ENCODE assay signal across 22 mouse cellular contexts in the genomic region with DNA sequence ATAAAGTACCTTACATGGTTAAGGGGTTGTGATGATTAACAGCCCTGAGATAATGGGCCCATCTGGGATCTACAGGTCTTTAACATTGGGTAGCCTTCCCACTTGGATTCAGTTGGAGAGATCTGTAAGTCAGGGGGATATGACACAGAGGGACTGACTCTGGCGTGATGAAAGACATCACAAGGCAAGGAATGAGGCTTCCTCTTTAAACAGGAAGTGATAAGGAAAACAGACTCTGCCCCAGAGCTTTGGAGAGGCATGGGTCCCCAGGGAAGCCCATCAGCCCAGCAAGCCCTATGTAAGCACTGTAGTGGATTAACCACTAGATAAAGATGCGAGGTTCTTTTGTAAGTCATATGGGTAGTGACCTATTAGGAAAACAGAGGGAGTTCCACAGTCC.
"Had no signal": no experiment of that assay in that cellular context is flagged by ENCODE, and none has a peak within 500 bp of the region (broad histone marks: within the 10 kb centered on the region; RNA-seq: fewer than 3 reads in every experiment).

No protein-coding gene starts in this region.

- H3K27me3 ChIP-seq: kidney, embryonic 15.5 days; limb, embryonic 12.5 days; limb, embryonic 15.5 days; neural tube, embryonic 12.5 days; neural tube, embryonic 15.5 days; stomach, embryonic 15.5 days had no signal

- H3K4me1 ChIP-seq: kidney, embryonic 15.5 days; neural tube, embryonic 12.5 days; neural tube, embryonic 15.5 days; stomach, embryonic 15.5 days had no signal

- H3K27ac ChIP-seq: kidney, embryonic 15.5 days; limb, embryonic 12.5 days; limb, embryonic 15.5 days; liver, embryonic 14.5 days; neural tube, embryonic 12.5 days; neural tube, embryonic 15.5 days; stomach, embryonic 15.5 days had no signal

- H3K4me3 ChIP-seq: kidney, embryonic 15.5 days; limb, embryonic 12.5 days; limb, embryonic 15.5 days; neural tube, embryonic 12.5 days; neural tube, embryonic 15.5 days; stomach, embryonic 15.5 days had no signal

- ATAC-seq: liver, postnatal 0 days; lung, postnatal 0 days had no signal

- H3K9me3 ChIP-seq: kidney, embryonic 15.5 days; limb, embryonic 12.5 days; limb, embryonic 15.5 days; neural tube, embryonic 12.5 days; neural tube, embryonic 15.5 days; stomach, embryonic 15.5 days had no signal

- H3K4me2 ChIP-seq: kidney, embryonic 15.5 days; limb, embryonic 12.5 days; limb, embryonic 15.5 days; liver, embryonic 11.5 days; lung, embryonic 14.5 days; midbrain, embryonic 11.5 days; neural tube, embryonic 12.5 days; neural tube, embryonic 15.5 days; stomach, embryonic 15.5 days had no signal

- H3K9ac ChIP-seq: kidney, embryonic 15.5 days; limb, embryonic 12.5 days; limb, embryonic 15.5 days; liver, embryonic 14.5 days; liver, postnatal 0 days; lung, embryonic 14.5 days; neural tube, embryonic 12.5 days; neural tube, embryonic 15.5 days; stomach, embryonic 15.5 days had no signal

- H3K36me3 ChIP-seq: neural tube, embryonic 12.5 days; neural tube, embryonic 15.5 days had no signal

- DNase-seq: kidney, adult 8-10 months; kidney, postnatal 10 days; kidney, postnatal 36 days; left cerebral cortex, postnatal 4 days; liver, postnatal 0 days; lung, embryonic 14.5 days; lung, postnatal 36 days; midbrain, embryonic 14.5 days; right cerebral cortex, adult 18-20 months; right cerebral cortex, postnatal 14 days; spleen, adult 18-20 months; thymus, postnatal 25 days had no signal
